Mouse (Mus musculus) CH12.LX (cell line): ENCODE data around the gene Pspc1. TPM values are rescaled to one million over a fixed set of nuclear protein-coding genes. Genes with fewer than 3 reads are reported as not detected.
"Not testable (repeated sequence)": the region's sequence is repeated elsewhere in the genome, so short reads cannot be mapped to it uniquely, and the experiment has no call there.

Experiments
- DNase-seq: peaks from one replicate; pipeline ENCODE4 v3.0.0-alpha.2; 2013; ENCODE audit errors: extremely low read depth
- H3K27ac ChIP-seq: 2 replicates; pipeline ENCODE4 v1.5.1; 2012; ENCODE audit warnings: low read depth, mild to moderate bottlenecking, control low read depth, moderate library complexity; ENCODE audit not compliant: insufficient read depth
- H3K27me3 ChIP-seq: replicated peaks from 2 replicates; pipeline ENCODE3; 2012; ENCODE audit warnings: inconsistent platforms
- H3K36me3 ChIP-seq, 2 experiments: replicated peaks in 1 of 2; 2 replicates each; pipeline versions ENCODE3 to v1.6.1; 2012; ENCODE audit warnings: inconsistent platforms in 1 of 2, low read length in 1 of 2, mild to moderate bottlenecking in 1 of 2, mixed read lengths in 1 of 2, moderate library complexity in 1 of 2; ENCODE audit not compliant: control insufficient read depth in 1 of 2, insufficient read depth in 1 of 2
- H3K4me1 ChIP-seq, 2 experiments: 2 replicates each; pipeline ENCODE4 v1.6.1; 2012; ENCODE audit warnings: inconsistent platforms in 1 of 2, moderate library complexity in 1 of 2; ENCODE audit not compliant: insufficient read depth in 2 of 2, control insufficient read depth in 1 of 2
- H3K4me2 ChIP-seq: 2 replicates; pipeline ENCODE4 v1.6.1; 2012; ENCODE audit warnings: low read depth, mild to moderate bottlenecking, control low read depth; ENCODE audit not compliant: poor library complexity, insufficient read depth, severe bottlenecking
- H3K4me3 ChIP-seq, 3 experiments: fragments of 150-350 bp in 1 of 3; sonication (generic) in 1 of 3; replicated peaks in 1 of 3; 2 replicates each; pipeline versions ENCODE3 to v1.5.1; 2011 to 2012; ENCODE audit warnings: low read depth in 2 of 3, low read length in 2 of 3, mild to moderate bottlenecking in 2 of 3, moderate library complexity in 2 of 3, control low read depth in 1 of 3, improper control_type of control experiment in 1 of 3, inconsistent platforms in 1 of 3, mixed read lengths in 1 of 3; ENCODE audit not compliant: poor library complexity in 1 of 3
- H3K79me2 ChIP-seq: replicated peaks from 2 replicates; pipeline ENCODE4 v1.6.1; 2012; ENCODE audit warnings: mild to moderate bottlenecking, moderate library complexity; ENCODE audit not compliant: control insufficient read depth, poor library complexity, insufficient read depth, severe bottlenecking; ENCODE audit errors: extremely low read depth
- H3K9ac ChIP-seq: 2 replicates; pipeline ENCODE4 v1.6.1; 2012; ENCODE audit warnings: low read depth, mild to moderate bottlenecking, control low read depth, moderate library complexity; ENCODE audit not compliant: insufficient read depth
- H3K9me3 ChIP-seq: replicated peaks from 2 replicates; pipeline ENCODE3; 2012; ENCODE audit warnings: low read length, inconsistent platforms, mixed read lengths
- BHLHE40 ChIP-seq: IDR thresholded peaks from 2 replicates; pipeline ENCODE4 v1.6.1; 2011; ENCODE audit warnings: mild to moderate bottlenecking, low read depth, low read length, improper control_type of control experiment
- CHD2 ChIP-seq: IDR thresholded peaks from 2 replicates; pipeline ENCODE4 v1.6.1; 2011; ENCODE audit warnings: low read length, improper control_type of control experiment
- CTCF ChIP-seq, 2 experiments: IDR thresholded peaks in 1 of 2; conservative IDR thresholded peaks in 1 of 2; 2 replicates each; pipeline ENCODE4 v1.5.1; 2011 to 2012; ENCODE audit warnings: low read depth in 2 of 2, low read length in 2 of 2, improper control_type of control experiment in 1 of 2, inconsistent platforms in 1 of 2, mild to moderate bottlenecking in 1 of 2, moderate library complexity in 1 of 2
- EP300 ChIP-seq: IDR thresholded peaks from 2 replicates; pipeline ENCODE4 v1.6.1; 2011; ENCODE audit warnings: low read length, improper control_type of control experiment
- ETS1 ChIP-seq: conservative IDR thresholded peaks from 2 replicates; pipeline ENCODE4 v1.6.1; 2012; ENCODE audit warnings: low read depth, mild to moderate bottlenecking, inconsistent platforms, low read length, improper control_type of control experiment, moderate library complexity
- HCFC1 ChIP-seq: IDR thresholded peaks from 2 replicates; pipeline ENCODE4 v1.6.1; 2012; ENCODE audit warnings: low read depth, mild to moderate bottlenecking, inconsistent platforms, low read length, improper control_type of control experiment
- IRF4 ChIP-seq: IDR thresholded peaks from 2 replicates; pipeline ENCODE4 v1.6.1; 2014; ENCODE audit warnings: low read depth, mild to moderate bottlenecking, inconsistent platforms, low read length, improper control_type of control experiment
- KAT2A ChIP-seq: IDR thresholded peaks from 2 replicates; pipeline ENCODE4 v1.6.1; 2012; ENCODE audit warnings: low read length, improper control_type of control experiment, inconsistent platforms; ENCODE audit not compliant: insufficient replicate concordance
- MXI1 ChIP-seq: IDR thresholded peaks from 2 replicates; pipeline ENCODE4 v1.6.1; 2011; ENCODE audit warnings: mild to moderate bottlenecking, low read depth, low read length, improper control_type of control experiment
- POLR2A ChIP-seq: IDR thresholded peaks from 2 replicates; pipeline ENCODE4 v1.6.1; 2011; ENCODE audit warnings: low read depth, mild to moderate bottlenecking, improper control_type of control experiment, low read length
- SIN3A ChIP-seq: IDR thresholded peaks from 2 replicates; pipeline ENCODE4 v1.6.1; 2012; ENCODE audit warnings: low read length, improper control_type of control experiment, inconsistent platforms
- SMC3 ChIP-seq: IDR thresholded peaks from 2 replicates; pipeline ENCODE4 v1.6.1; 2011; ENCODE audit warnings: low read depth, low read length, improper control_type of control experiment
- ZKSCAN1 ChIP-seq: IDR thresholded peaks from 2 replicates; pipeline ENCODE4 v1.6.1; 2012; ENCODE audit warnings: low read depth, inconsistent platforms, low read length, improper control_type of control experiment, borderline replicate concordance
- ZNF384 ChIP-seq: IDR thresholded peaks from 2 replicates; pipeline ENCODE4 v1.6.1; 2012; ENCODE audit warnings: low read depth, low read length, improper control_type of control experiment, inconsistent platforms
- dilution Hi-C: fragments of 300-500 bp; cut with MboI; formaldehyde crosslinking; loops from 2 replicates; pipeline ENCODE4 v1.14.3; 2020; ENCODE audit warnings: low sequenced_read_pairs; ENCODE audit not compliant: extremely low pct_unique_long_range_greater_than_20kb, extremely low pct_ligation_motif_present
- in situ Hi-C: fragments of 300-500 bp; cut with MboI; formaldehyde crosslinking; loops from 3 replicates; pipeline ENCODE4 v1.14.3; 2019; ENCODE audit warnings: low sequenced_read_pairs, low pct_ligation_motif_present, low pct_unique_long_range_greater_than_20kb, mixed read lengths
- polyA plus RNA-seq: library from polyadenylated mRNA; unstranded; fragments of >175 nt; gene quantifications from 2 replicates; pipeline ENCODE4 v1.2.1, GENCODE M21; 2012; ENCODE audit warnings: low read depth; ENCODE audit not compliant: insufficient read length
- total RNA-seq, 2 experiments: library from RNA; depleted of rRNA; stranded (reverse); fragments of 300-350 nt in 1 of 2; fragments of >200 nt in 1 of 2; gene quantifications; 2 replicates each; pipeline ENCODE4 v1.2.3; 2012 to 2014

The Pspc1 gene
- total and polyA plus RNA-seq, 3 experiments: 42.5 to 125 (median 46.9) TPM

DNA sequence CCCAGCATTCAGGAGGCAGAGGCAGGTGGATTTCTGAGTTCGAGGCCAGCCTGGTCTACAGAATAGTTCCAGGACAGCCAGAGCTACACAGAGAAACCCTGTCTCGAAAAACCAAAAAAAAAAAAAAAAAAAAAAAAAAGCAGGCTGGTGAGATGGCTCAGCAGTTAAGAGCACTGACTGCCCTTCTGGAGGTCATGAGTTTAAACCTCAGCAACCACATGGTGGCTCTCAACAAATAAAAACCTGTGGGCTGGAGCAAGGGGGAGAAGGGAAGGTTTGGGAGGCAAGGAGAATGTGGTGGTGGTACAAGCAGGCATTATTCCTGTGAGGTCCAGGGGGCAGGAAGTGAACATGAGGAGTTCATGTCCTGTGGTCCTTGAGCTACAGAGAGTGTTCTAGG is 11.7 kb downstream of the Pspc1 start:
- H3K4me2 ChIP-seq, H3K9me3 ChIP-seq, H3K27me3 ChIP-seq, DNase-seq, in situ Hi-C loops, H3K9ac ChIP-seq, H3K27ac ChIP-seq, dilution Hi-C loops, H3K4me3 ChIP-seq: not testable (repeated sequence)
- peaks cover 33 to 72% of the 10 kb centered on the region in 2 experiments for H3K36me3 ChIP-seq
- TF ChIP-seq ZNF384: peak; percentile 59
- H3K4me1 ChIP-seq: peaks cover 0 to 34% of the 10 kb centered on the region in 2 experiments; a peak in 2 of 4 replicates
- peaks cover 77% of the 10 kb centered on the region for H3K79me2 ChIP-seq

DNA sequence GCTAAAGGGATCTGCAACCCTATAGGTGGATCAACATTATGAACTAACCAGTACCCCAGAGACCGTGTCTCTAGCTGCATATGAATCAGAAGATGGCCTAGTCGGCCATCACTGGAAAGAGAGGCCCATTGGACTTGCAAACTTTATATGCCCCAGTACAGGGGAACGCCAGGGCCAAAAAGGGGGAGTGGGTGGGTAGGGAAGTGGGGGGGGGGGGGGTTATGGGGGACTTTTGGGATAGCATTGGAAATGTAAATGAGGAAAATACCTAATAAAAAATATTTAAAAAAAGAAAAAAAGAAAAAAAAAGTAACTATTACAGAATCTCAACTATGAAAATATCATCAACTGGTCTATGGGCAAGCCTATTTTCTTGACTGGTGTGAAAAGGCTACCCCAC is 13.0 kb downstream of the Pspc1 start:
- H3K4me1 ChIP-seq: peaks cover 0 to 34% of the 10 kb centered on the region in 2 experiments; a peak in 2 of 4 replicates
- DNase-seq, H3K27ac ChIP-seq, H3K4me2 ChIP-seq, H3K27me3 ChIP-seq, dilution Hi-C loops, H3K9ac ChIP-seq, in situ Hi-C loops, H3K4me3 ChIP-seq, H3K9me3 ChIP-seq: not testable (repeated sequence)
- H3K36me3 ChIP-seq: peaks cover 36 to 74% of the 10 kb centered on the region in 2 experiments
- H3K79me2 ChIP-seq: peaks cover 73% of the 10 kb centered on the region

DNA sequence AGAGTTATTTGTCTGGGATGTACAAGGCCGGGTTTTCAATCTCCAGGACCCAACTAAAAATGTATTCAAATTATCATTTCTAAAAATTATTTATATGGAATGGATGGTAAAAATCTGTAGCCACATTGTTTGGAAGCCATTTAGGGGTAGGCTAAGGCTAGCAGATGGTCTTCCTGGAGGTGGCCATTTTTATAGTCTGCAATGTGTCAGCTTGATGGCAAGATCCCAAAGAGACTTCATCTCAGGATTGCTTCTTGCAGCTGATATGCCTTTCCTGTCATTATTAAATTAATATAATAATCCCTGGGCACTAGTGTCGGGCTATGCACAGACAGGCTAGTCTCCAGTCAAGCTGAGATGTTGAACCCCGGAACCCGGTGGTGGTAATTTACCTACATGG is 26.8 kb downstream of the Pspc1 start:
- H3K9me3 ChIP-seq: no peaks in the 10 kb centered on the region
- dilution Hi-C loops: no loop called here
- peaks cover 39 to 73% of the 10 kb centered on the region in 2 experiments for H3K36me3 ChIP-seq

DNA sequence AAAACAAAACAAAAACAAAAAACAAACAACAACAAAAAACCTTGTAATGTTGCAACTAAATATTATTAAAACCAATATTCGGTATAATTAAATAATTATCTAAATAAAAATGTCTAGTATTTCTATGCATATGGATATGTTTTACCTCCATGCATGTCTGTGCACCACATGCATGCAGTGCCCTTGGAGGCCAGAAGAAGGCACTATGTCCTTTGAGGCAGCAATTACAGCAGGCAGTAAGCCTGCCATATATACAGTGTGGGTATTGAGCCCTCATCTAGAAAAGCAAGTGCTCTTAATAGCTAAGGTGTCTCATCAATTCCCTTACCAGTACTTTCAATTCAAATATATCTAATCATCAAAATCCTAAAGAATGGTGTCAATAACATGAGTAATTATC is 37.9 kb downstream of the Pspc1 start:
- Histone ChIP-seq H3K27me3 (no peaks in the 10 kb centered on the region), H3K9me3 (no peaks in the 10 kb centered on the region), H3K4me2 (no peak overlapping the region), H3K4me3 (no peak overlapping the region), H3K79me2 (peaks cover 15% of the 10 kb centered on the region), H3K36me3 (peaks cover 20 to 54% of the 10 kb centered on the region in 2 experiments), H3K27ac (no peak overlapping the region), H3K9ac (no peak overlapping the region), H3K4me1 (no peaks in the 10 kb centered on the region)
- dilution Hi-C loops (no loop called here), in situ Hi-C loops (no loop called here)
- TF ChIP-seq BHLHE40 (no peak), ETS1 (no peak), CTCF (conservative IDR thresholded peaks at IDR 0.05 in 1 of 2, IDR thresholded peaks at IDR 0.05 in 1 of 2; ENCODE audit: low read depth in 2 of 2, low read length in 2 of 2) (peak in 1 of 2 experiments; percentile 38; a peak in 2 of 4 replicates), CHD2 (no peak)
- DNase-seq: peak; percentile 11

More for the DNA sequence above, 26.8 kb downstream of the Pspc1 start:
- H3K4me1 ChIP-seq: no peaks in the 10 kb centered on the region
- no peak overlapping the region for H3K9ac ChIP-seq
- peaks cover 8% of the 10 kb centered on the region for H3K79me2 ChIP-seq
- H3K27ac ChIP-seq: no peak overlapping the region
- TF ChIP-seq SIN3A (no peak), CHD2 (no peak), ZKSCAN1 (no peak), SMC3 (no peak), EP300 (no peak), KAT2A (no peak), POLR2A (no peak), BHLHE40 (no peak), HCFC1 (no peak), IRF4 (no peak), MXI1 (no peak)
- no peak overlapping the region for H3K4me2 ChIP-seq
- no peak for DNase-seq
- in situ Hi-C loops: no loop called here
- H3K27me3 ChIP-seq: no peaks in the 10 kb centered on the region
- H3K4me3 ChIP-seq: no peak overlapping the region
